Mouse (Mus musculus) bone marrow, adult 2 months (tissue): ENCODE data around the gene Ap1s2.

ENCODE experiments used
- CTCF ChIP-seq: fragments of 200-500 bp; IDR thresholded peaks from 2 replicates; pipeline ENCODE4 v1.5.1; 2011; ENCODE audit warnings: low read length, control low read depth; ENCODE audit not compliant: control insufficient read depth, insufficient read depth
- POLR2A ChIP-seq: fragments of 200-500 bp; IDR thresholded peaks from 2 replicates; pipeline ENCODE4 v1.6.1; 2011; ENCODE audit warnings: low read depth, mild to moderate bottlenecking, control low read depth, low read length, borderline replicate concordance; ENCODE audit not compliant: control insufficient read depth

DNA sequence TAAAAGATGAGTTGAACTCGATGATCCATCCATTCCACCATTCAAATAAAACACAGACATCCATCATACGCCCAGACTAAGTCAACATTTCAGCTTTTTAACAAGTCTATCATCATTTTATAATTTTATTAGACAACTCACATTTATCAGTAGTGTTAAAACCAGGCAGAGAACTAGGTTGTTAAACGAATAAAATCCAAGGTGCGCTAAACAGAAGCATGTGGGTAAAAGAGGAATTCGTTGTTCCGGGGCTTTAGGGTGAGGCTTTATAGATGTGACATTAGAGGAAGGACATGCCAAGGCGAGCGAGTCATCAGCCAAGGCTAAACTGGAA is 847 bp upstream of the Ap1s2 start:
- no peak for TF ChIP-seq CTCF
- TF ChIP-seq POLR2A: no peak
